Mouse (Mus musculus): ENCODE data around the gene Thsd4.

GRCm38 (mm10) chr9:59981116-59981515 lies 540.7 kb downstream of the Thsd4 start:
- TF ChIP-seq CTCF (IDR thresholded peaks at IDR 0.05; ENCODE audit: extremely low read depth, insufficient read depth, low read length) (no peak), POLR2A (IDR thresholded peaks at IDR 0.05; ENCODE audit: extremely low read depth, insufficient read depth, low read length) (no peak)

Measured in cortical plate, adult 2 months (tissue).